Mouse (Mus musculus) limb, embryonic 14.5 days (tissue): ENCODE results near the gene Nfx1. TPM values are rescaled to one million over a fixed set of nuclear protein-coding genes. Genes with fewer than 3 reads are reported as not detected.

Experiments used
- ATAC-seq: fragments of 200-750 bp; cut with Nextera tagmentation; 2 replicates; pipeline ENCODE4 v1.8.0; 2017; ENCODE audit warnings: low read depth, moderate number of reproducible peaks, moderate TSS enrichment; ENCODE audit not compliant: low FRiP score
- DNase-seq: peaks from one replicate; pipeline ENCODE4 v3.0.0-alpha.2; 2015; ENCODE audit warnings: low spot score
- H3K27ac ChIP-seq: fragments of 300-500 bp; sonication (generic); replicated peaks from 2 replicates; pipeline ENCODE4 v1.5.1; 2014; ENCODE audit warnings: low read depth, mild to moderate bottlenecking, low read length, moderate library complexity, mixed read lengths
- H3K27me3 ChIP-seq: fragments of 300-500 bp; sonication (generic); 2 replicates; pipeline ENCODE4 v1.6.1; 2014; ENCODE audit warnings: low read length, mixed read lengths; ENCODE audit not compliant: control insufficient read depth, insufficient read depth
- H3K36me3 ChIP-seq: fragments of 300-500 bp; sonication (generic); 2 replicates; pipeline ENCODE4 v1.6.1; 2014; ENCODE audit warnings: mild to moderate bottlenecking, low read length, moderate library complexity, mixed read lengths; ENCODE audit not compliant: control insufficient read depth, insufficient read depth
- H3K4me1 ChIP-seq: fragments of 300-500 bp; sonication (generic); 2 replicates; pipeline ENCODE4 v1.6.1; 2014; ENCODE audit warnings: antibody characterized with exemption, low read length, mixed read lengths; ENCODE audit not compliant: control insufficient read depth, insufficient read depth
- H3K4me2 ChIP-seq: fragments of 300-500 bp; sonication (generic); replicated peaks from 2 replicates; pipeline ENCODE4 v1.6.1; 2014; ENCODE audit warnings: low read depth, mild to moderate bottlenecking, low read length, moderate library complexity; ENCODE audit not compliant: severe bottlenecking
- H3K4me3 ChIP-seq: fragments of 300-500 bp; sonication (generic); replicated peaks from 2 replicates; pipeline ENCODE4 v1.5.1; 2014; ENCODE audit warnings: low read length
- H3K9ac ChIP-seq: fragments of 300-500 bp; sonication (generic); 2 replicates; pipeline ENCODE4 v1.6.1; 2014; ENCODE audit warnings: mild to moderate bottlenecking, low read depth, low read length, moderate library complexity; ENCODE audit not compliant: severe bottlenecking
- H3K9me3 ChIP-seq: fragments of 300-500 bp; sonication (generic); 2 replicates; pipeline ENCODE4 v1.6.1; 2016; ENCODE audit warnings: low read length; ENCODE audit not compliant: control insufficient read depth
- POLR2A ChIP-seq: fragments of 200-500 bp; IDR thresholded peaks from 2 replicates; pipeline ENCODE4 v1.8.0; 2012; ENCODE audit warnings: inconsistent platforms, mild to moderate bottlenecking, moderate library complexity, borderline replicate concordance; ENCODE audit not compliant: insufficient read depth, insufficient read length; ENCODE audit errors: extremely low read depth
- WGBS: fragments of 180-500 bp; shearing (Covaris S2); extraction: QIAGEN DNeasy Blood & Tissue Kit; methylation state at CpG from one replicate; pipeline ENCODE4 v1.1.7; 2014; 5-methylcytosine and 5-hydroxymethylcytosine counted together
- polyA plus RNA-seq, 2 experiments: library from polyadenylated mRNA; depleted of rRNA in 1 of 2; stranded (reverse) in 1 of 2; unstranded in 1 of 2; fragments of >200 nt; fragmentation: Nextera tagmentation in 1 of 2; extraction: Ambion mirVana in 1 of 2; gene quantifications; 2 replicates each; pipeline versions ENCODE4 v1.2.1 to v1.2.3; 2012 to 2014

Nfx1 gene
- polyA plus RNA-seq (2012; rRNA removed) (88.7 and 91.4 TPM in 2 replicates), polyA plus RNA-seq (2014; fragmentation: Nextera tagmentation; extraction: Ambion mirVana) (88.8 and 96.1 TPM in 2 replicates)

GRCm38 (mm10) chr4:40970842-40971701, at the start of gene Nfx1:
Nfx1 (plus strand) TSS chr4:40970906.
- Histone ChIP-seq H3K27ac (peak within 1 kb of the TSS; percentile 95), H3K4me3 (peak within 1 kb of the TSS; percentile 79), H3K27me3 (no peaks in the 10 kb centered on the region), H3K36me3 (peaks cover 14% of the 10 kb centered on the region), H3K4me1 (0 out of 2 replicates have a peak, but pooled peaks cover 2% of the 10 kb centered on the region), H3K4me2 (peak within 1 kb of the TSS; percentile 75), H3K9ac (peak within 1 kb of the TSS; percentile 75), H3K9me3 (no peaks in the 10 kb centered on the region)
- peak; percentile 93 for ATAC-seq
- DNase-seq, result peak; percentile 97
- WGBS, result under 1% methylated on average over 40 of the region's 85 CpGs
- peak; percentile 44; the same call in 1 of the 2 replicates for TF ChIP-seq POLR2A

- H3K9ac ChIP-seq, result no peak overlapping the region
- no peaks in the 10 kb centered on the region for H3K36me3 ChIP-seq
- H3K4me2 ChIP-seq, result no peak overlapping the region
- no peaks in the 10 kb centered on the region for H3K4me1 ChIP-seq
- H3K9me3 ChIP-seq, result no peaks in the 10 kb centered on the region
- H3K4me3 ChIP-seq, result no peak overlapping the region
- TF ChIP-seq POLR2A, result no peak
- no peak overlapping the region for H3K27ac ChIP-seq
- no peak for ATAC-seq
- no peak for DNase-seq
- WGBS, result 63% methylated on average over 3 of the region's 3 CpGs
- H3K27me3 ChIP-seq, result no peaks in the 10 kb centered on the region
Observed at GRCm38 (mm10) chr4:40921288-40921687, 49.4 kb upstream of the Nfx1 start.

- WGBS, result 78% methylated on average over 6 of the region's 6 CpGs
- no peak for ATAC-seq
Observed at GRCm38 (mm10) chr4:40923087-40923651, 47.5 kb upstream of the Nfx1 start.

GRCm38 (mm10) chr4:40925568-40925967, 45.1 kb upstream of the Nfx1 start:
- Histone ChIP-seq H3K27ac (no peak overlapping the region), H3K36me3 (no peaks in the 10 kb centered on the region), H3K27me3 (no peaks in the 10 kb centered on the region), H3K4me1 (no peaks in the 10 kb centered on the region), H3K4me3 (no peak overlapping the region), H3K9me3 (no peaks in the 10 kb centered on the region), H3K4me2 (no peak overlapping the region), H3K9ac (no peak overlapping the region)
- 61% methylated on average over 3 of the region's 3 CpGs for WGBS
- DNase-seq, result no peak
- TF ChIP-seq POLR2A, result no peak
- no peak for ATAC-seq

More at GRCm38 (mm10) chr4:40923087-40923651, 47.5 kb upstream of the Nfx1 start:
- Histone ChIP-seq H3K9ac (no peak overlapping the region), H3K4me3 (no peak overlapping the region), H3K27me3 (no peaks in the 10 kb centered on the region), H3K4me2 (no peak overlapping the region), H3K36me3 (no peaks in the 10 kb centered on the region), H3K9me3 (no peaks in the 10 kb centered on the region), H3K4me1 (no peaks in the 10 kb centered on the region), H3K27ac (no peak overlapping the region)
- TF ChIP-seq POLR2A, result no peak
- DNase-seq, result no peak

GRCm38 (mm10) chr4:40929046-40929445, 41.7 kb upstream of the Nfx1 start:
- H3K27me3 ChIP-seq, result no peaks in the 10 kb centered on the region
- no peaks in the 10 kb centered on the region for H3K4me1 ChIP-seq
- ATAC-seq, result no peak
- peaks cover 20% of the 10 kb centered on the region for H3K36me3 ChIP-seq
- no peak for DNase-seq
- TF ChIP-seq POLR2A, result no peak
- no peak overlapping the region for H3K4me2 ChIP-seq
- WGBS, result 86% methylated on average over 7 of the region's 7 CpGs
- H3K9me3 ChIP-seq, result no peaks in the 10 kb centered on the region
- no peak overlapping the region for H3K27ac ChIP-seq
- no peak overlapping the region for H3K4me3 ChIP-seq
- H3K9ac ChIP-seq, result no peak overlapping the region
